Mouse (Mus musculus): ENCODE data around the gene Ly6g6f. TPM values are rescaled to one million over a fixed set of nuclear protein-coding genes. Genes with fewer than 3 reads are reported as not detected.

Ly6g6f gene
- total and polyA plus RNA-seq, 2 experiments: 0.07 TPM; not detected in 1

DNA sequence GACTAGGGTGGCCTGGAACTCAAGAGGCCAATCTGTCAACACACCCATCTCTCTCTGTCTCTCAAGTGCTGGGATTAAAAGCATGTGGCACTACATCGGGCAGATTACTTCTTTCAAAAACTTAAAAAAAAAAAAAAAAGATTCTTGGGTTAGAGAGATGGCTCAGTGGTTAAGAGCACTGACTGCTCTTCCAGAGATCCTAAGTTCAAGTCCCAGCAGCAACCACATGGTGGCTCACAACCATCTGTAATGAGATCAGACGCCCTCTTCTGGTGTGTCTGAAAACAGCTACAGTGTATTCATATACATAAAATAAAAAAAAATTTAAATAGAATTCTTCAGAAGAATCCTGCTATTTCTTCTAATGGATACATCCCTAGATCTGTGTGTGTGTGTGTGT is 2.7 kb upstream of the Ly6g6f start:
- Histone ChIP-seq H3K36me3 (ENCODE audit: control insufficient read depth, insufficient read depth, low read length) (0 out of 2 replicates have a peak, but pooled peaks cover 2% of the 10 kb centered on the region), H3K4me1 (ENCODE audit: control insufficient read depth, insufficient read depth, low read length) (peaks cover 4% of the 10 kb centered on the region; the same call in 1 of the 2 replicates), H3K4me3 (ENCODE audit: insufficient read depth, low read depth, low read length) (no peak overlapping the region), H3K27ac (replicated peaks; ENCODE audit: insufficient read depth, low read depth, low read length) (no peak overlapping the region), H3K9ac (ENCODE audit: low read depth, low read length) (no peak overlapping the region), H3K79me2 (ENCODE audit: control insufficient read depth, insufficient read depth, low read length) (peaks cover 7% of the 10 kb centered on the region), H3K27me3 (ENCODE audit: control insufficient read depth, insufficient read depth, low read length) (no peaks in the 10 kb centered on the region)
- 41% methylated on average over 2 of the region's 2 CpGs for WGBS
- DNase-seq (ENCODE audit: extremely low read depth, low read depth, low spot score): no peak
- TF ChIP-seq POLR2A (IDR thresholded peaks at IDR 0.05; ENCODE audit: extremely low read depth, insufficient read depth, low read length) (no peak), CTCF (IDR thresholded peaks at IDR 0.05; ENCODE audit: low read depth, low read length) (no peak)

DNA sequence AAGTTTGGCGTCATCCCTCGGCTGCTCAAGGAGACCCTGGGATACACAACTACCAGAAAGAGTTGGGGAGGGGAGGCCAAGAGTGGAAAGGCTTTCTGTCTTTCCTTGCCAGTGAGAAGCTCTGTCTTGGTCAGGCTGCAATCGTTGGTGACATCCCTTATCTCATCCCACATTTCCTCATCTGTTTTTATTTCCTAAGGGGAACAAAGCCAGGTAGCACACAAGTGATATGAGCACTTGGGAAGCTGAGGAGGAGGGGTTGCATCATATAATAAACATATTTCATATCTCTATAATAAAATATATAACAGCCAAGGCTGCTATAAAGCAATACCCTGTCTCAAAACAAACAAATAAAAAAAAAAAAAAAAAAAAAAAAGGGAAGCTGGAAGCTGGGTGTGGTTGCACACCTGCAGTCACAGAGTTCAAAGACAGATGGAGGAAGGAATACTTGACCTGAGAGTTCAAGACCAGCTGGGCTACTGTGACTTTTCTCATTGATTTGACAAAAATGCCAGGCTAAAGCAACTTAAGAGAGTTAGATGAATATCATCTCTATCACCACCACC is 1.4 kb downstream of the Ly6g6f start:
- H3K27ac ChIP-seq (replicated peaks; ENCODE audit: insufficient read depth, low read depth, low read length): no peak overlapping the region
- WGBS: 67% methylated on average over 3 of the region's 3 CpGs
- TF ChIP-seq POLR2A (IDR thresholded peaks at IDR 0.05; ENCODE audit: extremely low read depth, insufficient read depth, low read length) (no peak), CTCF (IDR thresholded peaks at IDR 0.05; ENCODE audit: low read depth, low read length) (no peak)
- no peak overlapping the region for H3K4me3 ChIP-seq (ENCODE audit: insufficient read depth, low read depth, low read length)
- H3K9ac ChIP-seq (ENCODE audit: low read depth, low read length): no peak overlapping the region
- 0 out of 2 replicates have a peak, but pooled peaks cover 2% of the 10 kb centered on the region for H3K4me1 ChIP-seq (ENCODE audit: control insufficient read depth, insufficient read depth, low read length)
- H3K36me3 ChIP-seq (ENCODE audit: control insufficient read depth, insufficient read depth, low read length): no peaks in the 10 kb centered on the region
- no peaks in the 10 kb centered on the region for H3K79me2 ChIP-seq (ENCODE audit: control insufficient read depth, insufficient read depth, low read length)
- DNase-seq (ENCODE audit: extremely low read depth, low read depth, low spot score): no peak
- H3K27me3 ChIP-seq (ENCODE audit: control insufficient read depth, insufficient read depth, low read length): no peaks in the 10 kb centered on the region

DNA sequence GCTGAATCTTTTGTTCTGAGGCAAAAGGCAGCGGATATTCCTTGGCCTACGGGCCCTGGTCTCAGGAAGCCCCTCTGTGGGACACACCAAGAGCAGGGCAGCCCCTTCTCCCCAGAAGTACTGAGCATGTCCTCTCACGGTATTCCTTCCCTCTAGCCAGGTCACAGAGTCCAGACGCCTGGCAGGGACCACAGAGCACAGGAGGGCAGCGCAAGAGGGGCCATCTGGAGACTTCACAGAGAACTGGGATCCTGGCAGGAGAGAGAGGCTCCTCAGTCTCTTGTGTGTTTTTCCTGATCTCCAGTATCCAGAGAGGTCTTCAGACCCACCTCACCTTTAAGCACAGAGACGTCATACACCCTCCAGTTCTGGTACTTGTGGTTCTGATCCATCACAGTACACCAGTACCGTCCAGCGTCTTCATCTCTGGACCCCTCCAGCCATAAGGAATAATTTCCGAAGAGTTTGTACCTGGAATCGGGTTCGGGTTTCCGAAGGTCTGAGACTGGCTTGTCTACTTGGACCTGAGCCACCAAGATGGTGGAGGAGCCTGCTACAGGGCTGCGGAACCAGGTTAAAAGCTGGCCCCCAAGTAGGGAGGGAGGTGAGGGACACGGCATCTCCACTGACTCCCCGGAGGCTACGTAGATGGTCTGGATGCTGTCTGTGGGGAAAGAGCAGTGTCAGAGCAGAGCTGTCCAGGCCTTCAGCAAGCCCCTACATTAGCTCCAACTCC is 2.4 kb downstream of the Ly6g6f start:
- Histone ChIP-seq H3K36me3 (ENCODE audit: control insufficient read depth, insufficient read depth, low read length) (no peaks in the 10 kb centered on the region), H3K79me2 (ENCODE audit: control insufficient read depth, insufficient read depth, low read length) (no peaks in the 10 kb centered on the region), H3K4me3 (ENCODE audit: insufficient read depth, low read depth, low read length) (no peak overlapping the region), H3K9ac (ENCODE audit: low read depth, low read length) (no peak overlapping the region), H3K4me1 (ENCODE audit: control insufficient read depth, insufficient read depth, low read length) (0 out of 2 replicates have a peak, but pooled peaks cover 2% of the 10 kb centered on the region), H3K27me3 (ENCODE audit: control insufficient read depth, insufficient read depth, low read length) (no peaks in the 10 kb centered on the region), H3K27ac (replicated peaks; ENCODE audit: insufficient read depth, low read depth, low read length) (no peak overlapping the region)
- no peak for TF ChIP-seq POLR2A (IDR thresholded peaks at IDR 0.05; ENCODE audit: extremely low read depth, insufficient read depth, low read length)
- no peak for TF ChIP-seq CTCF (IDR thresholded peaks at IDR 0.05; ENCODE audit: low read depth, low read length)
- WGBS: 93% methylated on average over 16 of the region's 16 CpGs
- DNase-seq (ENCODE audit: extremely low read depth, low read depth, low spot score): no peak

DNA sequence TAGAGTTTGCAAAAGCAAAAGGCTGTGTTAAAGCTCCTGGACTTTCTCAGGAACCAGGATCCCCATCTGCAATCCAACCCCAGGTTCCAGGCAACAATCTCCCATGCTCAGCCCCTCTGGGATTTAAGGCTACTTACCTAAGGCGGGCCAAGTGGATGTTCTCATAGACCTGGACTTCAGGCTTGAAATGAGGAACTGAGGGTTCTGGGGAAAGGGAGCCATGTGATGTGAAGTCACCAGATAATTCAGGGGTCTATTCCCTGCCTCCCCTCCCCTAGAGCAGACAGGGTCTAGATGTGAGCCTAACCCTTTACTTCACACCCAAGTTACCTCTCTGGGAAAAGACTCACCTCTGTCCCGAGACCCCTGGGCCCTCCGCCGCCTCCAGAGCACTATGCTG is 4.7 kb downstream of the Ly6g6f start:
- no peak overlapping the region for H3K9ac ChIP-seq (ENCODE audit: low read depth, low read length)
- no peak for TF ChIP-seq CTCF (IDR thresholded peaks at IDR 0.05; ENCODE audit: low read depth, low read length)
- no peak overlapping the region for H3K4me3 ChIP-seq (ENCODE audit: insufficient read depth, low read depth, low read length)
- H3K79me2 ChIP-seq (ENCODE audit: control insufficient read depth, insufficient read depth, low read length): no peaks in the 10 kb centered on the region
- no peaks in the 10 kb centered on the region for H3K36me3 ChIP-seq (ENCODE audit: control insufficient read depth, insufficient read depth, low read length)
- DNase-seq (ENCODE audit: extremely low read depth, low read depth, low spot score): no peak
- no peaks in the 10 kb centered on the region for H3K27me3 ChIP-seq (ENCODE audit: control insufficient read depth, insufficient read depth, low read length)
- no peak overlapping the region for H3K27ac ChIP-seq (replicated peaks; ENCODE audit: insufficient read depth, low read depth, low read length)
- WGBS: 92% methylated on average over 4 of the region's 4 CpGs
- H3K4me1 ChIP-seq (ENCODE audit: control insufficient read depth, insufficient read depth, low read length): 0 out of 2 replicates have a peak, but pooled peaks cover 2% of the 10 kb centered on the region

DNA sequence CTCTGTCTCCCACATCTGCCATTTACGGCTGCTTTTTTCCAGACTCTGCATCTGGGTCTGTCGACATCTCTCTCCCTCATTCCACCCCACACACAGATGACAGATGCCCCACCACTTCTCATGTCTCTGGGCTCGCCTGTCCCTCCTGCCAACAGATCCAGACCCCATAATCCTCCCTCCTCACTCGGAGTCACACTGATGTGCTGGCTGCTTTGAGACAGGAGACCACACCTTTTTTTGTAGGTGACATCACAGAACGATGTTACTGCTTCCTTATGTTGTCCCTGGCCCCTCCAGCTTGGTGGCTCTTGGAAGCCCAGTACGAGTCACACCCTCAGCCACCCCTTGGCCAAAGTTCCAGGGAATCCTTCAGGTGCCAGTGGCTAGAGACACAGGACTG is 5.2 kb downstream of the Ly6g6f start:
- H3K79me2 ChIP-seq (ENCODE audit: control insufficient read depth, insufficient read depth, low read length): no peaks in the 10 kb centered on the region
- H3K27ac ChIP-seq (replicated peaks; ENCODE audit: insufficient read depth, low read depth, low read length): no peak overlapping the region
- no peaks in the 10 kb centered on the region for H3K36me3 ChIP-seq (ENCODE audit: control insufficient read depth, insufficient read depth, low read length)
- 63% methylated on average over 6 of the region's 6 CpGs for WGBS
- 0 out of 2 replicates have a peak, but pooled peaks cover 2% of the 10 kb centered on the region for H3K4me1 ChIP-seq (ENCODE audit: control insufficient read depth, insufficient read depth, low read length)
- TF ChIP-seq POLR2A (IDR thresholded peaks at IDR 0.05; ENCODE audit: extremely low read depth, insufficient read depth, low read length) (no peak), CTCF (IDR thresholded peaks at IDR 0.05; ENCODE audit: low read depth, low read length) (no peak)
- no peaks in the 10 kb centered on the region for H3K27me3 ChIP-seq (ENCODE audit: control insufficient read depth, insufficient read depth, low read length)
- H3K4me3 ChIP-seq (ENCODE audit: insufficient read depth, low read depth, low read length): no peak overlapping the region
- H3K9ac ChIP-seq (ENCODE audit: low read depth, low read length): no peak overlapping the region
- DNase-seq (ENCODE audit: extremely low read depth, low read depth, low spot score): no peak

DNA sequence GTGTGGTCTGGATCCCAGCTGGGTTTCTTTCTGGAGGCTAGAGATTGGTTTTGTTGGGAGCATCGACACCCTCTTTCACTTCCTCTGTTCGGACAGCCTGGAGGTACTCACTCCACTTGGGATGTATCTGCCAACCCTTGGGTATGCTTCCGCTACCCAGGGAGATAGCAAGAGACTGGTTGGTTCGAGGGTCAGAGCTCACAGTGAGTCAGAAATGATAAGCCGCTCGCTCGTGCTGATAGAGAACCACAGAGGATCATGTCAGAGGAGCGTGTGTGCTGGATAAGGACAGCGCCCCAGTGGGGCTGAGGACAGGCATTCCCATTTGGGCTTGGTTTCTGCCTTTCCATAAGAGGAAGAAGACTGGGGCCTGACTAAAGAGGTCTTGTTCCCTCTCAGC is 5.6 kb downstream of the Ly6g6f start:
- Histone ChIP-seq H3K79me2 (ENCODE audit: control insufficient read depth, insufficient read depth, low read length) (no peaks in the 10 kb centered on the region), H3K4me1 (ENCODE audit: control insufficient read depth, insufficient read depth, low read length) (0 out of 2 replicates have a peak, but pooled peaks cover 2% of the 10 kb centered on the region)

More for the DNA sequence above, 5.6 kb downstream of the Ly6g6f start:
- no peak for DNase-seq (ENCODE audit: extremely low read depth, low read depth, low spot score)
- no peak for TF ChIP-seq POLR2A (IDR thresholded peaks at IDR 0.05; ENCODE audit: extremely low read depth, insufficient read depth, low read length)
- peak; percentile 17; the same call in 1 of the 2 replicates for TF ChIP-seq CTCF (IDR thresholded peaks at IDR 0.05; ENCODE audit: low read depth, low read length)
- no peaks in the 10 kb centered on the region for H3K36me3 ChIP-seq (ENCODE audit: control insufficient read depth, insufficient read depth, low read length)
- H3K9ac ChIP-seq (ENCODE audit: low read depth, low read length): no peak overlapping the region
- no peak overlapping the region for H3K27ac ChIP-seq (replicated peaks; ENCODE audit: insufficient read depth, low read depth, low read length)
- no peak overlapping the region for H3K4me3 ChIP-seq (ENCODE audit: insufficient read depth, low read depth, low read length)
- WGBS: 45% methylated on average over 9 of the region's 9 CpGs
- H3K27me3 ChIP-seq (ENCODE audit: control insufficient read depth, insufficient read depth, low read length): no peaks in the 10 kb centered on the region

All from liver, adult 2 months (tissue).